Mouse (Mus musculus) heart, embryonic 16.5 days (tissue): ENCODE measurements around the gene Fam198a. TPM values are rescaled to one million over a fixed set of nuclear protein-coding genes. Genes with fewer than 3 reads are reported as not detected.
A peak's percentile ranks its signal among the peaks of the same experiment; 100 is the strongest.

Source experiments
- ATAC-seq: fragments of 200-750 bp; cut with Nextera tagmentation; replicated peaks from 2 replicates; pipeline ENCODE4 v1.8.0; 2017; ENCODE audit warnings: moderate number of reproducible peaks; ENCODE audit not compliant: insufficient read depth, low FRiP score; ENCODE audit errors: extremely low read depth
- H3K27ac ChIP-seq: fragments of 300-500 bp; sonication (generic); 2 replicates; pipeline ENCODE4 v1.5.1; 2014; ENCODE audit warnings: mild to moderate bottlenecking, low read length, control low read depth, moderate library complexity
- H3K27me3 ChIP-seq: fragments of 300-500 bp; sonication (generic); 2 replicates; pipeline ENCODE4 v1.6.1; 2014; ENCODE audit warnings: low read length, mixed read lengths; ENCODE audit not compliant: control insufficient read depth, insufficient read depth
- H3K36me3 ChIP-seq: fragments of 300-500 bp; sonication (generic); 2 replicates; pipeline ENCODE4 v1.6.1; 2014; ENCODE audit not compliant: control insufficient read depth, insufficient read depth
- H3K4me1 ChIP-seq: fragments of 300-500 bp; sonication (generic); 2 replicates; pipeline ENCODE4 v1.6.1; 2014; ENCODE audit warnings: low read length, mixed read lengths; ENCODE audit not compliant: control insufficient read depth, insufficient read depth
- H3K4me2 ChIP-seq: fragments of 300-500 bp; sonication (generic); 2 replicates; pipeline ENCODE4 v1.6.1; 2014; ENCODE audit warnings: low read depth, mild to moderate bottlenecking, control low read depth, low read length
- H3K4me3 ChIP-seq: fragments of 300-500 bp; sonication (generic); 2 replicates; pipeline ENCODE4 v1.5.1; 2014; ENCODE audit warnings: mild to moderate bottlenecking, control low read depth, low read length
- H3K9ac ChIP-seq: fragments of 300-500 bp; sonication (generic); 2 replicates; pipeline ENCODE4 v1.6.1; 2014; ENCODE audit warnings: low read length, control low read depth
- H3K9me3 ChIP-seq: fragments of 300-500 bp; sonication (generic); replicated peaks from 2 replicates; pipeline ENCODE4 v1.6.1; 2016; ENCODE audit warnings: low read length; ENCODE audit not compliant: control insufficient read depth
- WGBS: fragments of 180-500 bp; shearing (Covaris S2); extraction: QIAGEN DNeasy Blood & Tissue Kit; methylation state at CpG from one replicate; pipeline ENCODE4 v1.1.7; 2014; 5-methylcytosine and 5-hydroxymethylcytosine counted together
- polyA plus RNA-seq: library from polyadenylated mRNA; unstranded; fragments of >200 nt; fragmentation: Nextera tagmentation; extraction: Ambion mirVana; gene quantifications from 2 replicates; pipeline ENCODE4 v1.2.1, GENCODE M21; 2015

Fam198a gene
- polyA plus RNA-seq, 1 experiment from 2014 or later = 1.8 TPM

GRCm38 (mm10) chr9:121923906-121924305 lies 26.9 kb upstream of the Fam198a start:
- Histone ChIP-seq H3K27me3 (no peaks in the 10 kb centered on the region), H3K4me3 (no peak overlapping the region), H3K4me2 (no peak overlapping the region), H3K4me1 (no peaks in the 10 kb centered on the region), H3K9me3 (no peaks in the 10 kb centered on the region), H3K27ac (no peak overlapping the region), H3K9ac (no peak overlapping the region), H3K36me3 (no peaks in the 10 kb centered on the region)
- no peak for ATAC-seq
- 83% methylated on average over 5 of the region's 5 CpGs for WGBS

- no peak overlapping the region for H3K9ac ChIP-seq
- no peak overlapping the region for H3K4me3 ChIP-seq
- no peak overlapping the region for H3K27ac ChIP-seq
- WGBS = 83% methylated on average over 9 of the region's 9 CpGs
- ATAC-seq = no peak
- H3K4me1 ChIP-seq = no peaks in the 10 kb centered on the region
- no peaks in the 10 kb centered on the region for H3K36me3 ChIP-seq
- H3K9me3 ChIP-seq = no peaks in the 10 kb centered on the region
- no peaks in the 10 kb centered on the region for H3K27me3 ChIP-seq
- no peak overlapping the region for H3K4me2 ChIP-seq
Measured at GRCm38 (mm10) chr9:121924901-121925560, 25.8 kb upstream of the Fam198a start.

DNA sequence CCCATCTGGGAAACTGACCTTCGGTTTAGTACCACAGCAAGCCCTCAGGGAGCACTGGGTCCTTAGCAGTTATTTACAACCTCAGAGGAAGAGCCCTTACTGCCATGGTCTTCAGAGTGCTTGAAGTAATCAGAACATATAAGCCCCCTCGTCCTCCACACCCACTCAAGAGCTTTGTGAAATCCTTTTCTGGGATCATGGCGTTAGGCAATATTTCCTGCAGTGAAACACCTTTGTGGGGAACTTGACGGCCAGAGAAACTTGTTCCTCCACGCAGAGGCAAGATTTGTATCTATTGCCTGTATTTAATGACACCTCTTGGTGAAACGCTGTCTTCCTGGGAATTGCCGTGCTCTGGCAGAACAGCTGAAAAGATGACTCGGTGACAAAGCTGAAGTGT lies 24.8 kb upstream of the Fam198a start:
- Histone ChIP-seq H3K9ac (no peak overlapping the region), H3K36me3 (no peaks in the 10 kb centered on the region), H3K27me3 (no peaks in the 10 kb centered on the region), H3K4me2 (no peak overlapping the region), H3K9me3 (no peaks in the 10 kb centered on the region), H3K27ac (no peak overlapping the region), H3K4me3 (no peak overlapping the region), H3K4me1 (no peaks in the 10 kb centered on the region)
- WGBS = 61% methylated on average over 8 of the region's 8 CpGs
- no peak for ATAC-seq

DNA sequence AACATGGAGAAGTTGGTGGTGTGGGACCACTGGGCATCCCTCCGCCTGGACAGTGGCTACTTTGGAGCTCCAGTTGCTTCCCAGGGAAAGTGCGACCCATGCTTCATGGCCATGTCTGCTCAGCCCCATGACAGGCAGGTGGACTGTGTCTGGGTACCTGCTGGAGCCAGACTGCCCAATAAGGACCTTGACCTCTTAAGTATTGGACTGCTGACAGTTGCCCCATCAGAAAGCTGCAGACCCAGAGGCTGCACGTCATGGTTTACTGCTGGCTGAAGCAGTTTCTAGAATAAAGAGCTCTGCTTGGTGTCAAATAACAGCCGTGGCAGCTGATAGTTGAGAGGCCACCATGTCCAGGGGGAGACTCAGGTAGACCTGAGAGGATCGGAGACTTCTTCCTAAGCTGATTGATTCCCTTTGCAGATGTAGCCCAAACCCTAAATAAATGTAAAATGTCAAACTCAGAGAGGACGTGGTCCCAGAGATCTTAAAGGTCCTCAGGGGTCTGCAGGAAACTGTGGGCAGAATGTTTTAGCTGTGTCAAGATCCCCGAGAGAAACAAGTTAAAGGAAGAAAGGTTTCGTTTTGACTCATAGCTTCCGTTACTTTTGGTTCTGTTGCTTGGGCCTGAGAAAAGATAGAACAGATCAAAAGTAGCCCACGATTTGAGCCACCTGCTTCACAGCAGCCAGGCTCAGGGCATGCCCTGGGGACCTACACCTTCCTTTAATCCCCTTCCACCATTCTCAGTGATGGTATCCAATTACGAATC lies 24.0 kb upstream of the Fam198a start:
- Histone ChIP-seq H3K4me2 (no peak overlapping the region), H3K9me3 (no peaks in the 10 kb centered on the region), H3K9ac (no peak overlapping the region), H3K4me1 (no peaks in the 10 kb centered on the region), H3K27ac (no peak overlapping the region), H3K4me3 (no peak overlapping the region), H3K36me3 (no peaks in the 10 kb centered on the region), H3K27me3 (no peaks in the 10 kb centered on the region)
- no peak for ATAC-seq
- WGBS = 46% methylated on average over 11 of the region's 11 CpGs

- Histone ChIP-seq H3K9me3 (no peaks in the 10 kb centered on the region), H3K36me3 (no peaks in the 10 kb centered on the region), H3K4me3 (no peak overlapping the region), H3K9ac (no peak overlapping the region), H3K27ac (no peak overlapping the region), H3K4me1 (no peaks in the 10 kb centered on the region), H3K27me3 (no peaks in the 10 kb centered on the region), H3K4me2 (no peak overlapping the region)
- WGBS = 71% methylated on average over 7 of the region's 7 CpGs
- ATAC-seq = no peak
Measured at GRCm38 (mm10) chr9:121927721-121928120, 23.1 kb upstream of the Fam198a start.

DNA sequence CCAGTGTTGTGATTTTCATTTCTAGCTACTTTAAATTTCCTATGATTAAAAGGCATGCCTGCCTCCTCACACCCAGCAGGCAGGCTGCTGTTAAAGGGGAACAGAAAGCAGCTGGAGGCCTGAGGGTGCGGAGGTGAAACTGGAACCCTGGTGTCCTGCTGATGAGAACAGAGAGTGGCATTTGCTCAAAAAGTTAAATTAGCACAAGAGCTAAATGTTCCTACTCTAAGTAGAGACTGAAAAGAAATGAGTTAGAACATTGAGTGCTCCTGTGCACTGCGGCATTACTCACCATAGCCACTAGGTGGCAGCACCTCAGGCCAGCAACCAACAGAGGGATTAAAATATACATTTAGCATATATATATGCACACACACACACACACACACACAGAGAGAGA lies 22.3 kb upstream of the Fam198a start:
- H3K4me3 ChIP-seq = no peak overlapping the region
- H3K27me3 ChIP-seq = no peaks in the 10 kb centered on the region
- no peaks in the 10 kb centered on the region for H3K9me3 ChIP-seq
- no peak overlapping the region for H3K9ac ChIP-seq
- ATAC-seq = no peak
- H3K36me3 ChIP-seq = no peaks in the 10 kb centered on the region
- no peak overlapping the region for H3K4me2 ChIP-seq
- H3K27ac ChIP-seq = no peak overlapping the region
- 30% methylated on average over 2 of the region's 2 CpGs for WGBS
- no peaks in the 10 kb centered on the region for H3K4me1 ChIP-seq

- Histone ChIP-seq H3K4me2 (no peak overlapping the region), H3K4me3 (no peak overlapping the region), H3K9me3 (no peaks in the 10 kb centered on the region), H3K27ac (no peak overlapping the region), H3K9ac (no peak overlapping the region), H3K36me3 (no peaks in the 10 kb centered on the region), H3K4me1 (no peaks in the 10 kb centered on the region), H3K27me3 (0 out of 2 replicates have a peak, but pooled peaks cover 2% of the 10 kb centered on the region)
- 78% methylated on average over 4 of the region's 4 CpGs for WGBS
- ATAC-seq = no peak
Measured at GRCm38 (mm10) chr9:121934856-121935255, 15.9 kb upstream of the Fam198a start.

DNA sequence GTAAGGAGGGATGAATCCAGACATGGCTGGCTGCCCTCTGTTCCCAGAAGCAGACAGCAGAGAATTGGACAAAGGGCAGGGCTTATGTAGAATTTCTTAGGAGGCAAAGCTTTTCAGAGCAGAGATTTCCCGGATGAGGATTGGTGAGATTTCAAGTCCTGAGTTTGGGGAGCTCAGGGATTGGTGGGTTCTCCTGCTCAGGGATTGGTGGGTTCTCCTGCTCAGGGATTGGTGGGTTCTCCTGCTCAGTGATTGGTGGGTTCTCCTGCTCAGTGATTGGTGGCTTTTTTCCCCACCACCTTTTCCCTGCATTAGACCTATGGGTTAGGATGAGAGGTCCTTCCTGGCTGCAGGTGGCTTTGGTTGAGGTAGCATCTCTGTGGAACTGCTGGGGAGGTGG lies 13.8 kb upstream of the Fam198a start:
- Histone ChIP-seq H3K4me2 (no peak overlapping the region), H3K4me1 (no peaks in the 10 kb centered on the region), H3K4me3 (no peak overlapping the region), H3K36me3 (no peaks in the 10 kb centered on the region), H3K9me3 (no peaks in the 10 kb centered on the region), H3K27ac (no peak overlapping the region), H3K27me3 (0 out of 2 replicates have a peak, but pooled peaks cover 2% of the 10 kb centered on the region), H3K9ac (no peak overlapping the region)
- WGBS = 73% methylated on average over 1 of the region's 1 CpGs
- no peak for ATAC-seq

DNA sequence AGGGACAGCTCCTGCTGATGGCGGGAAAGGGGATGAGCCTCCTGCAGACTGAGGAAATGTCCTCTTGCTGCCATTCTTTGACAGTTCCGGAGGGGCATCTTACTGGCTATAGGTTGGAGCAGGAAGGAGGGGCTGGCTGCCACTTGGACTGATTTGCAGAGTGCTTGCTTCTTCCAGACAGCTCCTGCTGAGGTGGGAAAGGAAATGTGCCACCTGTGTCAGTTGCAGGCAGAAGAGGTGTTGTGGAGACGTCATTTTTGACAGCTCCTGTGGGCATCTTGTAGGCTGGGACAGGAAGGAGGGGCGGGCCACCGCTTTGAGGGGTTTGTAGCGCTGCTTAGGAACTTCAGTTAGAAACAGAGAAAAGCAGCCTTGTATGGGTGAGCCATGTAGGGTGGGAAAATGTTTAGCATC lies 13.3 kb upstream of the Fam198a start:
- H3K27me3 ChIP-seq = 0 out of 2 replicates have a peak, but pooled peaks cover 2% of the 10 kb centered on the region
- no peak overlapping the region for H3K9ac ChIP-seq
- H3K36me3 ChIP-seq = no peaks in the 10 kb centered on the region
- H3K9me3 ChIP-seq = no peaks in the 10 kb centered on the region
- peak overlapping the region; percentile 58 for H3K4me2 ChIP-seq
- H3K4me1 ChIP-seq = no peaks in the 10 kb centered on the region
- WGBS = 38% methylated on average over 6 of the region's 6 CpGs
- peak; percentile 53; the same call in 1 of the 2 replicates for ATAC-seq
- H3K27ac ChIP-seq = no peak overlapping the region
- H3K4me3 ChIP-seq = peak overlapping the region; percentile 46
